Mouse (Mus musculus): Measurements from ENCODE around the gene Vsig10l. TPM values are rescaled to one million over a fixed set of nuclear protein-coding genes. Genes with fewer than 3 reads are reported as not detected.

Gene Vsig10l
- total RNA-seq, 2 experiments from 2014 or later = 2.9 to 3.0 TPM

GRCm38 (mm10) chr7:43511707-43512478 lies 48.9 kb downstream of the Vsig10l start:
- ATAC-seq (replicated peaks; ENCODE audit: low FRiP score, low TSS enrichment, poor library complexity, severe bottlenecking) = no peak

DNA sequence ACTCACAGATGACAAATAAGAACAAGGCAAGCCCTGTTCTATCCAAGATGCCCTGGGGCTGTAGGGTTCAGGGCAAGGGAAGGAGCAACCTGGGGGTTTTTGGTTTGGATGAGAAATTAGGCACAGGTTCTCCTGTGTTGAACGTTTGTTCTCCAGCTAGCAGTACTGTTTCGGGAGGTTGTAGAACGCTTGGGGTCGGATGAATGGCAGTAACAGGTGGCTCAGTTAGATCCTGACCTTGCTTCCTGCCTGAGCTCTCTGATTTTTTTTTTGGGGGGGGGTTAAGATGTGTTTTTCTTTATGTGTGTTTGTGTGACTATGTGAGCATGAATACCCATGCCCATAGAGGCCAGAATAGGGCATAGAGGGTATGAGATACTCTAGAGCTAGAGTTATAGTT lies 49.6 kb downstream of the Vsig10l start:
- no peak for ATAC-seq (replicated peaks; ENCODE audit: low FRiP score, low TSS enrichment, poor library complexity, severe bottlenecking)

GRCm38 (mm10) chr7:43515076-43515475 lies 52.1 kb downstream of the Vsig10l start:
- no peak for ATAC-seq (replicated peaks; ENCODE audit: low FRiP score, low TSS enrichment, poor library complexity, severe bottlenecking)

- ATAC-seq (replicated peaks; ENCODE audit: low FRiP score, low TSS enrichment, poor library complexity, severe bottlenecking) = no peak
Observed at GRCm38 (mm10) chr7:43518341-43518740, 55.4 kb downstream of the Vsig10l start.

Other genes starting within 250 kb of the Vsig10l start
- gene Zfp715, start 149.9 kb upstream of the Vsig10l start, total RNA-seq (2014; fragmentation: Nextera tagmentation) = 11.5 and 15.9 TPM in 2 replicates
- gene Zfp715, start 149.9 kb upstream of the Vsig10l start, total RNA-seq (2017) = 5.0 and 16.7 TPM in 2 replicates
- gene Siglecf, start 111.8 kb upstream of the Vsig10l start, total RNA-seq (2014; fragmentation: Nextera tagmentation) = 6.4 and 6.9 TPM in 2 replicates
- 3.1 and 13.0 TPM in 2 replicates for gene Siglecf, start 111.8 kb upstream of the Vsig10l start, total RNA-seq (2017)
- 3.1 and 4.4 TPM in 2 replicates for gene Siglecg, start 54.9 kb upstream of the Vsig10l start, total RNA-seq (2014; fragmentation: Nextera tagmentation)
- gene Siglecg, start 54.9 kb upstream of the Vsig10l start, total RNA-seq (2017) = 1.3 TPM in 1 of 2 replicates, not detected in the other
- gene Lim2, start 35.5 kb upstream of the Vsig10l start, total RNA-seq (2014; fragmentation: Nextera tagmentation) = 2.1 TPM in 1 of 2 replicates, not detected in the other
- not detected in 2 replicates for gene Lim2, start 35.5 kb upstream of the Vsig10l start, total RNA-seq (2017)
- 49.9 and 86.7 TPM in 2 replicates for gene Nkg7, start 26.1 kb upstream of the Vsig10l start, total RNA-seq (2014; fragmentation: Nextera tagmentation)
- 41.8 and 53.8 TPM in 2 replicates for gene Nkg7, start 26.1 kb upstream of the Vsig10l start, total RNA-seq (2017)
- not detected in 2 replicates for gene Cldnd2, start 22.4 kb upstream of the Vsig10l start, total RNA-seq (2014; fragmentation: Nextera tagmentation)
- not detected in 2 replicates for gene Cldnd2, start 22.4 kb upstream of the Vsig10l start, total RNA-seq (2017)
- gene Etfb, start 19.1 kb upstream of the Vsig10l start, total RNA-seq (2014; fragmentation: Nextera tagmentation) = 212 and 237 TPM in 2 replicates
- gene Etfb, start 19.1 kb upstream of the Vsig10l start, total RNA-seq (2017) = 396 and 426 TPM in 2 replicates
- gene Gm45233, start 19.0 kb upstream of the Vsig10l start, total RNA-seq (2014; fragmentation: Nextera tagmentation) = not detected in 2 replicates
- 4.2 TPM in 1 of 2 replicates, not detected in the other for gene Gm45233, start 19.0 kb upstream of the Vsig10l start, total RNA-seq (2017)
- gene Iglon5, start 26.9 kb downstream of the Vsig10l start, total RNA-seq (2014; fragmentation: Nextera tagmentation) = not detected in 2 replicates
- not detected in 2 replicates for gene Iglon5, start 26.9 kb downstream of the Vsig10l start, total RNA-seq (2017)
- not detected in 2 replicates for gene 4931406B18Rik, start 42.8 kb downstream of the Vsig10l start, total RNA-seq (2014; fragmentation: Nextera tagmentation)
- not detected in 2 replicates for gene 4931406B18Rik, start 42.8 kb downstream of the Vsig10l start, total RNA-seq (2017)
- gene Cd33, start 81.3 kb downstream of the Vsig10l start, total RNA-seq (2014; fragmentation: Nextera tagmentation) = 1.9 and 3.5 TPM in 2 replicates
- 0.19 and 0.42 TPM in 2 replicates for gene Cd33, start 81.3 kb downstream of the Vsig10l start, total RNA-seq (2017)
- gene Zfp658, start 99.1 kb downstream of the Vsig10l start, total RNA-seq (2014; fragmentation: Nextera tagmentation) = 1.0 and 1.2 TPM in 2 replicates
- 0.09 and 0.11 TPM in 2 replicates for gene Zfp658, start 99.1 kb downstream of the Vsig10l start, total RNA-seq (2017)
- 5.0 and 5.5 TPM in 2 replicates for gene Zfp719, start 116.5 kb downstream of the Vsig10l start, total RNA-seq (2014; fragmentation: Nextera tagmentation)
- 4.2 and 4.5 TPM in 2 replicates for gene Zfp719, start 116.5 kb downstream of the Vsig10l start, total RNA-seq (2017)
- gene Zfp819, start 144.0 kb downstream of the Vsig10l start, total RNA-seq (2014; fragmentation: Nextera tagmentation) = not detected in 2 replicates
- not detected in 2 replicates for gene Zfp819, start 144.0 kb downstream of the Vsig10l start, total RNA-seq (2017)
- gene Ceacam18, start 171.6 kb downstream of the Vsig10l start, total RNA-seq (2014; fragmentation: Nextera tagmentation) = not detected in 2 replicates
- gene Ceacam18, start 171.6 kb downstream of the Vsig10l start, total RNA-seq (2017) = not detected in 2 replicates
- 0.84 TPM in 1 of 2 replicates, not detected in the other for gene Siglece, start 197.0 kb downstream of the Vsig10l start, total RNA-seq (2014; fragmentation: Nextera tagmentation)
- gene Siglece, start 197.0 kb downstream of the Vsig10l start, total RNA-seq (2017) = 2.2 TPM in 1 of 2 replicates, not detected in the other
- gene Ctu1, start 208.9 kb downstream of the Vsig10l start, total RNA-seq (2014; fragmentation: Nextera tagmentation) = 8.6 and 13.2 TPM in 2 replicates
- gene Ctu1, start 208.9 kb downstream of the Vsig10l start, total RNA-seq (2017) = 5.3 and 8.8 TPM in 2 replicates
- not detected in 2 replicates for gene Klk14, start 227.3 kb downstream of the Vsig10l start, total RNA-seq (2014; fragmentation: Nextera tagmentation)
- gene Klk14, start 227.3 kb downstream of the Vsig10l start, total RNA-seq (2017) = not detected in 2 replicates
- gene Klk13, start 249.4 kb downstream of the Vsig10l start, total RNA-seq (2014; fragmentation: Nextera tagmentation) = not detected in 2 replicates
- gene Klk13, start 249.4 kb downstream of the Vsig10l start, total RNA-seq (2017) = not detected in 2 replicates